ENCODE assay signal across 31 mouse cellular contexts in the genomic region with DNA sequence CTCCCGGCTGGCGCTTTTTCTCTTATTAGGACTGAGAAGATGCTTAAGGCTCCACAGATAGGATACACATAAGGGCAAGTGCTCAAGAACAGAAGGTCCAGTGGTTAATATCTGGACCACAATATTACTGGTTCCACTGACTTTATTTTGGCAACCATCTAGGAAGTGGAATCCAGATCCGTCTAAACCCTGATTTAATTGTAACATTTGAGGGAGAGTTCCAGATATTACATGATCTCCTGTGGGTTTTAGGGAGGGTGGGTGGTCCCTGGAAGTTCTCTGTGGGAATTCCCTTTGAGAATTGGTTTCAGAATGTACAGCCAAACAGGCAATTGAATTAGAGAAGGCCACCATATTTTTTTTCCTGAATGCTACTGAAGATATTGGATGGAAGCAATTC.
"Had no signal": no experiment of that assay in that cellular context is flagged by ENCODE, and none has a peak within 500 bp of the region (broad histone marks: within the 10 kb centered on the region; RNA-seq: fewer than 3 reads in every experiment).

No protein-coding gene starts in this region.

- H3K27ac ChIP-seq: limb, embryonic 10.5 days; limb, embryonic 12.5 days; limb, embryonic 13.5 days; limb, embryonic 15.5 days; liver, embryonic 12.5 days; liver, embryonic 13.5 days; liver, embryonic 14.5 days; liver, embryonic 15.5 days; lung, embryonic 15.5 days; macrophage; midbrain, embryonic 10.5 days; midbrain, embryonic 12.5 days; midbrain, embryonic 13.5 days; midbrain, embryonic 15.5 days had no signal

- H3K4me1 ChIP-seq: limb, embryonic 10.5 days; limb, embryonic 12.5 days; limb, embryonic 13.5 days; limb, embryonic 15.5 days; liver, embryonic 12.5 days; liver, embryonic 13.5 days; liver, embryonic 15.5 days; lung, embryonic 15.5 days; megakaryocyte, embryonic 14.5 days; midbrain, embryonic 12.5 days; midbrain, embryonic 13.5 days; midbrain, embryonic 15.5 days had no signal

- H3K4me2 ChIP-seq: limb, embryonic 12.5 days; limb, embryonic 13.5 days; limb, embryonic 15.5 days; liver, embryonic 11.5 days; liver, embryonic 12.5 days; liver, embryonic 13.5 days; liver, embryonic 15.5 days; lung, embryonic 14.5 days; lung, embryonic 15.5 days; midbrain, embryonic 11.5 days; midbrain, embryonic 12.5 days; midbrain, embryonic 13.5 days; midbrain, embryonic 15.5 days had no signal

- H3K27me3 ChIP-seq: limb, embryonic 12.5 days; limb, embryonic 13.5 days; limb, embryonic 15.5 days; liver, embryonic 12.5 days; liver, embryonic 13.5 days; liver, embryonic 15.5 days; lung, embryonic 15.5 days; megakaryocyte, embryonic 14.5 days; midbrain, embryonic 15.5 days had no signal

- H3K36me3 ChIP-seq: limb, embryonic 10.5 days; limb, embryonic 12.5 days; limb, embryonic 13.5 days; limb, embryonic 15.5 days; liver, embryonic 12.5 days; liver, embryonic 13.5 days; liver, embryonic 15.5 days; lung, embryonic 15.5 days; midbrain, embryonic 10.5 days; midbrain, embryonic 12.5 days; midbrain, embryonic 13.5 days; midbrain, embryonic 15.5 days had no signal

- H3K9me3 ChIP-seq: limb, embryonic 10.5 days; limb, embryonic 12.5 days; limb, embryonic 13.5 days; limb, embryonic 15.5 days; liver, embryonic 12.5 days; liver, embryonic 13.5 days; liver, embryonic 15.5 days; lung, embryonic 15.5 days; midbrain, embryonic 10.5 days; midbrain, embryonic 12.5 days; midbrain, embryonic 13.5 days; midbrain, embryonic 15.5 days had no signal

- DNase-seq: left cerebral cortex, postnatal 4 days; liver; liver, embryonic 13.5 days; liver, postnatal 0 days; lung, adult 18-20 months; lung, adult 2 months; lung, embryonic 14.5 days; lung, postnatal 10 days; lung, postnatal 14 days; lung, postnatal 36 days; lung, postnatal 4 days; midbrain, embryonic 14.5 days had no signal

- ATAC-seq: liver, embryonic 12.5 days; liver, postnatal 0 days; lung, postnatal 0 days; midbrain, embryonic 13.5 days; midbrain, embryonic 15.5 days; midbrain, embryonic 16.5 days had no signal

- H3K9ac ChIP-seq: limb, embryonic 12.5 days; limb, embryonic 13.5 days; limb, embryonic 15.5 days; liver, embryonic 12.5 days; liver, embryonic 13.5 days; liver, embryonic 14.5 days; liver, embryonic 15.5 days; liver, postnatal 0 days; lung, embryonic 14.5 days; lung, embryonic 15.5 days; midbrain, embryonic 12.5 days; midbrain, embryonic 13.5 days; midbrain, embryonic 15.5 days had no signal

- H3K4me3 ChIP-seq: limb, embryonic 10.5 days; limb, embryonic 12.5 days; limb, embryonic 13.5 days; limb, embryonic 15.5 days; liver, embryonic 12.5 days; liver, embryonic 13.5 days; liver, embryonic 15.5 days; lung, embryonic 15.5 days; megakaryocyte, embryonic 14.5 days; midbrain, embryonic 10.5 days; midbrain, embryonic 12.5 days; midbrain, embryonic 13.5 days; midbrain, embryonic 15.5 days; myocyte had no signal
